Mouse (Mus musculus): ENCODE data around the gene Slc26a8.
"Not testable (repeated sequence)": the region's sequence is repeated elsewhere in the genome, so short reads cannot be mapped to it uniquely, and the experiment has no call there.

Slc26a8 gene

GRCm38 (mm10) chr17:28689586-28690283 lies at the start of gene Slc26a8:
Gene Slc26a8 (minus strand): TSS chr17:28690233.
- no peak for DNase-seq (ENCODE audit: low read depth, low spot score)

GRCm38 (mm10) chr17:28739244-28739643 lies 49.2 kb upstream of the Slc26a8 start:
- DNase-seq (ENCODE audit: low read depth, low spot score) = no peak

GRCm38 (mm10) chr17:28737973-28738372 lies 47.9 kb upstream of the Slc26a8 start:
- no peak for DNase-seq (ENCODE audit: low read depth, low spot score)

GRCm38 (mm10) chr17:28736486-28736885 lies 46.5 kb upstream of the Slc26a8 start:
- no peak for DNase-seq (ENCODE audit: low read depth, low spot score)

- no peak for DNase-seq (ENCODE audit: low read depth, low spot score)
Observed at GRCm38 (mm10) chr17:28735317-28736105, 45.5 kb upstream of the Slc26a8 start.

- DNase-seq (ENCODE audit: low read depth, low spot score) = not testable (repeated sequence)
Observed at GRCm38 (mm10) chr17:28727511-28727910, 37.5 kb upstream of the Slc26a8 start.

- DNase-seq (ENCODE audit: low read depth, low spot score) = no peak
Observed at GRCm38 (mm10) chr17:28725783-28726182, 35.8 kb upstream of the Slc26a8 start, which contains the start of gene AC170998.1. Gene AC170998.1 (plus strand): TSS chr17:28726083.

- DNase-seq (ENCODE audit: low read depth, low spot score) = no peak
Observed at GRCm38 (mm10) chr17:28717535-28717934, 27.5 kb upstream of the Slc26a8 start.

- DNase-seq (ENCODE audit: low read depth, low spot score) = no peak
Observed at GRCm38 (mm10) chr17:28715832-28716548, 26.0 kb upstream of the Slc26a8 start.

- no peak for DNase-seq (ENCODE audit: low read depth, low spot score)
Observed at GRCm38 (mm10) chr17:28714006-28714405, 24.0 kb upstream of the Slc26a8 start.

- no peak for DNase-seq (ENCODE audit: low read depth, low spot score)
Observed at GRCm38 (mm10) chr17:28712305-28712704, 22.3 kb upstream of the Slc26a8 start.

- DNase-seq (ENCODE audit: low read depth, low spot score) = no peak
Observed at GRCm38 (mm10) chr17:28711237-28711636, 21.2 kb upstream of the Slc26a8 start.

- no peak for DNase-seq (ENCODE audit: low read depth, low spot score)
Observed at GRCm38 (mm10) chr17:28710291-28710688, 20.3 kb upstream of the Slc26a8 start.

GRCm38 (mm10) chr17:28709552-28710290 lies 19.7 kb upstream of the Slc26a8 start:
- no peak for DNase-seq (ENCODE audit: low read depth, low spot score)

- DNase-seq (ENCODE audit: low read depth, low spot score) = no peak
Observed at GRCm38 (mm10) chr17:28708989-28709388, 19.0 kb upstream of the Slc26a8 start.

GRCm38 (mm10) chr17:28707816-28708215 lies 17.8 kb upstream of the Slc26a8 start:
- no peak for DNase-seq (ENCODE audit: low read depth, low spot score)

GRCm38 (mm10) chr17:28707136-28707627 lies 17.1 kb upstream of the Slc26a8 start:
- no peak for DNase-seq (ENCODE audit: low read depth, low spot score)

- DNase-seq (ENCODE audit: low read depth, low spot score) = no peak
Observed at GRCm38 (mm10) chr17:28706697-28707096, 16.7 kb upstream of the Slc26a8 start.

- no peak for DNase-seq (ENCODE audit: low read depth, low spot score)
Observed at GRCm38 (mm10) chr17:28702646-28703045, 12.6 kb upstream of the Slc26a8 start.

- DNase-seq (ENCODE audit: low read depth, low spot score) = no peak
Observed at GRCm38 (mm10) chr17:28701737-28702136, 11.7 kb upstream of the Slc26a8 start.

GRCm38 (mm10) chr17:28701171-28701570 lies 11.1 kb upstream of the Slc26a8 start:
- no peak for DNase-seq (ENCODE audit: low read depth, low spot score)

Data from forelimb bud, embryonic 11.5 days (tissue).